Mouse (Mus musculus): ENCODE data around the gene Dupd1.

- no peak for TF ChIP-seq CTCF (IDR thresholded peaks at IDR 0.05; ENCODE audit: low read depth, low read length)
- TF ChIP-seq GATA1 (IDR thresholded peaks at IDR 0.05; ENCODE audit: borderline replicate concordance, low read length), result no peak
Observed at GRCm38 (mm10) chr14:21703255-21703654, 11.1 kb downstream of the Dupd1 start.

All from G1E (cell line).